Mouse (Mus musculus): ENCODE measurements around the gene Gm45799. TPM values are rescaled to one million over a fixed set of nuclear protein-coding genes. Genes with fewer than 3 reads are reported as not detected.

Gene Gm45799
- polyA plus RNA-seq (2014; fragmentation: Nextera tagmentation; extraction: Ambion mirVana) = 22.9 and 31.9 TPM in 2 replicates

DNA sequence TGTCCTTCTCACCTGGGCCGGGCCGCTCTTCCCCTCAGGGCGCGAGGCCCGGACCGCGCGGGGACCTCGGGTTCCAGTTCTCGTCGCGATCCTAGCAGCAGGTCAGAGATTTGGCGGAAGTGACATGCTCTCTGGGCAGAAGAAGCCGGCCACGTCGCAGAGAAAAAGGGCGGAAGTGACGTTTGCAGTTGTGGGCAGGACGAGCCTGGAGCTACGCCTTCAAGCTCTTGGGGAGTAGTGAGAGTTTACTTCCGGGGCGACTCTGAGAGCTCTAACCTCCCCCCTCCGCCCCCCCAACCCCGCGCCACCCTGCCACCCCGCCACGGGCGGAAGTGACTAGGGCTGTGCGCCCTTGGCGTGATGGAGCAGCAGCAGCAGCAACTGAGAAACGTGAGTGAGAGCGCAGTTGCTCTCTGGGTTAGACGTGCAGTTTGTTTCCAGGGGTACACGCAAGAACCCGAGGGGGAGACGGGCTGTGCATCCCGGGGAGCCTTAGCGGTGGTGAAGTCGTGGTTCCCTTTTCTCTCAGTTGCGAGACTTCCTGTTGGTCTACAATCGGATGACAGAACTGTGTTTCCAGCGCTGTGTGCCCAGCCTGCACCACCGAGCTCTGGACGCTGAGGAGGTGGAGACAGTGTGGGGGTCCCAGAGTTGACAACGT lies at the start of gene Gm45799, which contains the start of gene Arfip2:
Gm45799 (plus strand) TSS at position 320 of the 661 bp plus-strand sequence.
Arfip2 (minus strand) TSS at position 184 of the 661 bp plus-strand sequence.
- DNase-seq = peak; percentile 100
- Histone ChIP-seq H3K4me1 (ENCODE audit: insufficient read depth) (no peaks in the 10 kb centered on the region), H3K4me2 (peak within 1 kb of the TSS; percentile 70), H3K9me3 (ENCODE audit: low read depth, low read length) (no peaks in the 10 kb centered on the region), H3K4me3 (ENCODE audit: low read depth, low read length) (peak within 1 kb of the TSS; percentile 70), H3K27ac (ENCODE audit: low read depth) (peak within 1 kb of the TSS; percentile 90), H3K9ac (peak within 1 kb of the TSS; percentile 81), H3K36me3 (ENCODE audit: insufficient read depth) (peaks cover 45% of the 10 kb centered on the region), H3K27me3 (ENCODE audit: insufficient read depth, low read length) (no peaks in the 10 kb centered on the region)
- TF ChIP-seq CTCF (IDR thresholded peaks at IDR 0.05; ENCODE audit: low read depth) = no peak
- ATAC-seq (ENCODE audit: insufficient read depth) = peak; percentile 96
- WGBS = under 1% methylated on average over 45 of the region's 45 CpGs

DNA sequence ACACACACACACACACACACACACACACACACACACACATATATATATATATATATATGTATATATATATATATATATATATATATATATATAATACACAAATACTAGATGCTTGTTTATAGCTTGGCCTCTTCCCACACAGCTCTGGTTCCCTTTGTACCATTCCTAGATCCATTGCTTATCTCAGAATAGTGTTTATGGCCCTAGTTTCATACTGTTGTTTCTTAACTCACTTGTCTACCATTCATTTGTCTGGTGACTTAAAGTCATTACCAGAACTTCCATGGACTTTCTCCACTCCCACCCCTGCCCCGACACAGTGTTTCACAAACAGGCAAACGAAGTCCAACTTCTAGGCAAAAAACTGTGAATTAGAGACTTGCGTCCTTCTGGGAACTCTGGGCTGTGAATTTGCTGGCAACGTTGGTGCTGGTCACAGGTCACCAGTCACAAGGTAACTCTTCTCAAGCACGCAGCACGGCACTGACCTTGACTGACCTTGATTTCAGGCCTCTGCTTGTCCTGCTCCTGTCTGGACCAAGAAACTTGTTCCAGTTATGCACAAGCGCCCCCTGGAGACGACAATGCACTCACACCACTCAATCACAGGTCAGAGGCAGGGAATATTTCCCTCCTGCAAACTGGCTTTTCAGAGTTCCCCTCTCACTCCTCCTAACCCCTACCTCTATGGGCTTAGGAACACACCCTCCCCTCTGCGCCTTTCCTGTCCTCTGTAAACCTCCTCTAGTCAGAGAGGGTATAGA lies 37.3 kb upstream of the Gm45799 start:
- Histone ChIP-seq H3K4me2 (no peak overlapping the region), H3K36me3 (ENCODE audit: insufficient read depth) (no peaks in the 10 kb centered on the region), H3K9me3 (ENCODE audit: low read depth, low read length) (no peaks in the 10 kb centered on the region), H3K4me3 (ENCODE audit: low read depth, low read length) (no peak overlapping the region), H3K27ac (ENCODE audit: low read depth) (no peak overlapping the region), H3K27me3 (ENCODE audit: insufficient read depth, low read length) (no peaks in the 10 kb centered on the region), H3K4me1 (ENCODE audit: insufficient read depth) (no peaks in the 10 kb centered on the region), H3K9ac (no peak overlapping the region)
- WGBS = 34% methylated on average over 9 of the region's 9 CpGs
- peak; percentile 82 for TF ChIP-seq CTCF (IDR thresholded peaks at IDR 0.05; ENCODE audit: low read depth)
- peak; percentile 75; the same call in 1 of the 2 replicates for ATAC-seq (ENCODE audit: insufficient read depth)
- peak; percentile 79 for DNase-seq

DNA sequence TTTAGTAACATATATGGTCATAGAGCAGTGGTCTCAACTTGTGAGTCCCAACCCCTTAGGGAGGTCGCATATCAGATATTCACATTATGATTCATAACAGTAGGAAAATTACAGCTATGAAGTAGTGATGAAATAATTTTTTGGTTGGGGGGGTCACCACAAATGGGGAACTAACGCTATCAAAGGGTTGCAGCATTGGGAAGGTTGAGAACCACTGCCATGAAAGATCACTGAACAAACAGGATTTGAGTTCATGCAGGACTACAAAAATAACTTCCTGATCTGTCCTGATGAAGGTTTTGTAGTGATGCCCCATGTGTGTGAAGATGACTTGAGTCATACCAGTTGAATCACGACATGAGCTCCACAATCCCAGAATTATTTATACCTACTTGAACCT lies 31.9 kb upstream of the Gm45799 start:
- H3K4me3 ChIP-seq (ENCODE audit: low read depth, low read length) = no peak overlapping the region
- H3K4me1 ChIP-seq (ENCODE audit: insufficient read depth) = no peaks in the 10 kb centered on the region
- WGBS = 79% methylated on average over 3 of the region's 3 CpGs
- H3K27me3 ChIP-seq (ENCODE audit: insufficient read depth, low read length) = no peaks in the 10 kb centered on the region
- H3K36me3 ChIP-seq (ENCODE audit: insufficient read depth) = peaks cover 42% of the 10 kb centered on the region
- no peak overlapping the region for H3K9ac ChIP-seq
- no peak for DNase-seq
- no peak for ATAC-seq (ENCODE audit: insufficient read depth)
- H3K27ac ChIP-seq (ENCODE audit: low read depth) = no peak overlapping the region
- TF ChIP-seq CTCF (IDR thresholded peaks at IDR 0.05; ENCODE audit: low read depth) = no peak
- no peaks in the 10 kb centered on the region for H3K9me3 ChIP-seq (ENCODE audit: low read depth, low read length)
- H3K4me2 ChIP-seq = no peak overlapping the region

DNA sequence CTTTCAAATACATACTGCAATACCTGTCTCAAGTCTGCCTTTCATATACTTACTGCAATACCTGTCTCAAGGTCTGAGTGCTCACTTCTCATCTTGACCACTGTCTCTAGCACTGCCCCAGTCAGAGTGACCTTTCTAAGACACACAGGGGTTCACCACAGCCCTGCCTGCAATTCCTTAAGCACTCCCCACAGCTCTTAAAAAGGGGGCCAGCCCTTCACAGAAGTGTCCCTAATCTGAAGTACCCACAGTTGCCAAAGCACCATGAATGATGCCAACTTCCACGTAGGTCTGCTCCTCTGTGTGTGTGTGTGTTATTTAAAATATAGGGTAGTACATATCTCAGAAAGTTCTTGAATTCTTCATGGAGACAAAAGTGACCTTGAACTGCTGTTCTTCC lies 28.6 kb upstream of the Gm45799 start:
- Histone ChIP-seq H3K27me3 (ENCODE audit: insufficient read depth, low read length) (no peaks in the 10 kb centered on the region), H3K9me3 (ENCODE audit: low read depth, low read length) (no peaks in the 10 kb centered on the region), H3K9ac (no peak overlapping the region), H3K4me2 (no peak overlapping the region), H3K36me3 (ENCODE audit: insufficient read depth) (peaks cover 70% of the 10 kb centered on the region), H3K4me3 (ENCODE audit: low read depth, low read length) (no peak overlapping the region), H3K4me1 (ENCODE audit: insufficient read depth) (no peaks in the 10 kb centered on the region), H3K27ac (ENCODE audit: low read depth) (no peak overlapping the region)
- 82% methylated on average over 1 of the region's 1 CpGs for WGBS
- DNase-seq = no peak
- no peak for ATAC-seq (ENCODE audit: insufficient read depth)
- no peak for TF ChIP-seq CTCF (IDR thresholded peaks at IDR 0.05; ENCODE audit: low read depth)

DNA sequence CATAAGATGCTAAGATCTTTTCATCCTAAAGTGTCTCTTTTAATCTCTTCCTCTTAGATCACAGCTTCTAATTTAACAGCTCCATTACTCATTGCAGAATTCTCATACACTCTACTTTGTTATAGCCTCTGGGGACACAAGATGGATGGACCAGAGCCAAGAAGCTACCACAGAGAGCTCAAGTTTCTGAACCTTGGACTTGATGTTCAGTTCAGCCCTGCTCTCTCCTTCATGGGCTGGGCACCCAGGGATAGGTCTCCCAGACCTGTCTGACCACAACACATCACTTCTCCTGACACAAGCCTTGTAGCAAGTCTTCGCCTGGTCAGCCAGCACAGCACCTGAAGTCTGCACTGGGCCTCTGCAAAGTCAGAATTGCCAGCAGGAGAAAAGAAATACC lies 26.0 kb upstream of the Gm45799 start:
- 82% methylated on average over 1 of the region's 1 CpGs for WGBS
- Histone ChIP-seq H3K27ac (ENCODE audit: low read depth) (no peak overlapping the region), H3K9me3 (ENCODE audit: low read depth, low read length) (no peaks in the 10 kb centered on the region), H3K4me2 (no peak overlapping the region), H3K36me3 (ENCODE audit: insufficient read depth) (peaks cover 91% of the 10 kb centered on the region), H3K27me3 (ENCODE audit: insufficient read depth, low read length) (no peaks in the 10 kb centered on the region), H3K4me3 (ENCODE audit: low read depth, low read length) (no peak overlapping the region), H3K4me1 (ENCODE audit: insufficient read depth) (no peaks in the 10 kb centered on the region), H3K9ac (no peak overlapping the region)
- DNase-seq = no peak
- ATAC-seq (ENCODE audit: insufficient read depth) = no peak
- no peak for TF ChIP-seq CTCF (IDR thresholded peaks at IDR 0.05; ENCODE audit: low read depth)

DNA sequence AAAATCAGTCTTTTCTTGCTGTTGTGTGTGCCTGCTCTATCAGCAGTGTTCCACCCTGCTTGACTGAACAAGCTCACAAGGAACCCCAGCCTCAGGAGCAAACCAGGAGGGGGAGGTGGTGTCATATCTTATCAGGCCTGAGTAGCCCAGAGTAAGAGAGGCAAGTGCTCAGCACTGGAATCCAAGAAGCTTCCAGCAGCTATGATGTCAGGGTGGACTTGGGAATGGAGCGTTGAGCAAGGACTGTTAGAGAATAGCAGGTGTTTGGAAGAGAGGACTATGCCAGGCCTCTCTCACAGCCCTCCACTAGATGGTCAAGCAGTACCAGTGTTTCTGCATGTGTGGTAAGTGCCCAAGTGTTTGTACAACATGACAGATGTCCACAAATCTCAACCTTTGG lies 24.6 kb upstream of the Gm45799 start:
- Histone ChIP-seq H3K27me3 (ENCODE audit: insufficient read depth, low read length) (no peaks in the 10 kb centered on the region), H3K4me3 (ENCODE audit: low read depth, low read length) (no peak overlapping the region), H3K9ac (no peak overlapping the region), H3K4me1 (ENCODE audit: insufficient read depth) (0 out of 2 replicates have a peak, but pooled peaks cover 3% of the 10 kb centered on the region), H3K9me3 (ENCODE audit: low read depth, low read length) (no peaks in the 10 kb centered on the region), H3K27ac (ENCODE audit: low read depth) (no peak overlapping the region), H3K4me2 (no peak overlapping the region), H3K36me3 (ENCODE audit: insufficient read depth) (peaks cover 92% of the 10 kb centered on the region)
- no peak for DNase-seq
- no peak for ATAC-seq (ENCODE audit: insufficient read depth)
- 60% methylated on average over 1 of the region's 1 CpGs for WGBS
- no peak for TF ChIP-seq CTCF (IDR thresholded peaks at IDR 0.05; ENCODE audit: low read depth)

DNA sequence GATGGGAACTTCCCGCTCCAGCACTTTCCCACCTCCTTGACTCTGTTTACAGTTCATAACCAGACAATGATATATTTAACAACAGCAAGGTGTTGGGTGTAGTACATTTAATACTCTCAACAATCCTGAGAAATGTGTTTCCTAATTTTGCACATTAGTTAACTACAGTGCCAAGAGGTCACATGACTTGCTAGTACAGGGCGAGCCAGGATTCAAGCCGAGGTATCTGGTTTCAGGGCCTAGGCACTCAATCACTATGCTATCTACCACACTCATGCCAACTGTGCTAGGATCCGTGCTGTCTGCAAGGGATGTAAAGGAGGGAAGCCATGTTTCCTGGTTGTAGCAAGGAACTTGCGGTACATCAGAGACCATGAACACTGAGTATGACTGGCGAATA lies 23.8 kb upstream of the Gm45799 start:
- Histone ChIP-seq H3K9ac (no peak overlapping the region), H3K36me3 (ENCODE audit: insufficient read depth) (peaks cover 89% of the 10 kb centered on the region), H3K4me1 (ENCODE audit: insufficient read depth) (0 out of 2 replicates have a peak, but pooled peaks cover 3% of the 10 kb centered on the region), H3K27me3 (ENCODE audit: insufficient read depth, low read length) (no peaks in the 10 kb centered on the region), H3K9me3 (ENCODE audit: low read depth, low read length) (no peaks in the 10 kb centered on the region), H3K4me2 (no peak overlapping the region), H3K4me3 (ENCODE audit: low read depth, low read length) (no peak overlapping the region), H3K27ac (ENCODE audit: low read depth) (no peak overlapping the region)
- WGBS = 68% methylated on average over 6 of the region's 6 CpGs
- TF ChIP-seq CTCF (IDR thresholded peaks at IDR 0.05; ENCODE audit: low read depth) = no peak
- ATAC-seq (ENCODE audit: insufficient read depth) = no peak
- DNase-seq = no peak
